In the genomic region with DNA sequence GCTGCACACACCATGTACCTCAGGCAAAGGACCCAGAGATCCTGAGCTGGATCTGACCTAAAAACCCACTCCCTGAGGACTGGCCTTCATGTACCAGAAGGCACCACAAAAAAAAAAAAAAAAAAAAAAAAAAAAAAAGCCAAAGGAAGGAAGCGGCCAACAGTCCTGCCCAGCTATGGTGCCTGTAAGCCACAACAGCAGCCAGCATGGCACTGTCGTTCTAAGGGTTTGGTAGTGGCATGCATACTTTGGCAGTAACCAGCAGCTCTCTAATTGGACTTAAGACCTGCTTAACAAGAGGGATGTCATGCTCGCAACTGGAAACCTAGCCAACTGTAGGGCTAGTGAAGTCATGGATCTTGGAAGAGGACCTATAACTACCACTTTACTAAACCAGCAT, we compare ENCODE assay signal across 19 mouse cellular contexts.
"Had no signal": no experiment of that assay in that cellular context is flagged by ENCODE, and none has a peak within 500 bp of the region (broad histone marks: within the 10 kb centered on the region; RNA-seq: fewer than 3 reads in every experiment).

No protein-coding gene starts in this region.

- ATAC-seq: forebrain, embryonic 13.5 days; forebrain, embryonic 14.5 days; forebrain, embryonic 15.5 days; forebrain, embryonic 16.5 days; forebrain, postnatal 0 days had no signal

- DNase-seq: cerebellum, adult 9-10 months; cerebellum, adult 9-11 months; cerebellum, postnatal 10 days; cerebellum, postnatal 14 days; cerebellum, postnatal 25 days; cerebellum, postnatal 36 days; embryo, embryonic 11 days; forebrain, postnatal 0 days; gastrocnemius, adult 2 months; gastrocnemius, postnatal 10 days; gastrocnemius, postnatal 14 days; gastrocnemius, postnatal 25 days; gastrocnemius, postnatal 36 days; heart, adult 18-20 months; heart, adult 2 months had no signal
